16 mouse cellular contexts compared by ENCODE assay signal in the genomic region with DNA sequence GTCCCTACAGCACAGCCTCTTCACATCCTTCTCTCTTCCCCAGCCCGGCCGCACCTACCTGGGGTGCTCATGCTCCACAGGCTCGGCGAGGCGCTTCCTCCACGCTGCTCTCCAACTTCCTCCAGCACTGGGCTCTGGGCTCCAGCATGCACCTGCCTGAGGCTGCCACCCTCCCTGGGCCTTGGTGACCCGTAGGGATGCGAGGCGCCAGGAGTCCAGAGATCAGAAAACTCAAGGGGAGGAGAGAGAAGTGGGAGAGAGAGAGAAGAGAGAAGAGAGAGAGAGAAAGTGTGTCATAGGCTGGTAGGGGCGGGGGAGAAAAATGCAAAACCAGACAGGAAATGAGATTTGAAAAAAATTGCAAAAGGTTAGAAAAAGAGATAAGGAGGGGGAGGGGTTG. TPM values are rescaled to one million over a fixed set of nuclear protein-coding genes. Genes with fewer than 3 reads are reported as not detected.
DNase-seq lines count a peak whose midpoint lies in the region; ATAC-seq and TF ChIP-seq lines count a peak whose summit lies in the region.
"Had no signal": no experiment of that assay in that cellular context is flagged by ENCODE, and none has a peak within 500 bp of the region (broad histone marks: within the 10 kb centered on the region; RNA-seq: fewer than 3 reads in every experiment).

A gene (minus strand): TSS at position 234 of the 400 bp plus-strand sequence.

- ATAC-seq in liver, embryonic 11.5 days (replicated peaks; ENCODE audit: low FRiP score) = no peak
- ATAC-seq in liver, embryonic 12.5 days = no peak
- ATAC-seq in intestine, embryonic 15.5 days = peak; percentile 56; the same call in 1 of the 2 replicates

- H3K4me1 ChIP-seq in liver, embryonic 11.5 days (replicated peaks; ENCODE audit: control insufficient read depth, insufficient read depth, low read length) = no peaks in the 10 kb centered on the region
- H3K4me1 ChIP-seq in liver, embryonic 12.5 days = no peaks in the 10 kb centered on the region
- H3K4me1 ChIP-seq in intestine, embryonic 15.5 days (replicated peaks) = peaks cover 4% of the 10 kb centered on the region
- peaks cover 33% of the 10 kb centered on the region for H3K4me1 ChIP-seq in small intestine, adult 2 months (ENCODE audit: control insufficient read depth, insufficient read depth, insufficient read length, low read length)

- no peak within 1 kb of the TSS for H3K9ac ChIP-seq in liver, embryonic 11.5 days (ENCODE audit: low read depth, low read length)
- H3K9ac ChIP-seq in liver, embryonic 12.5 days = no peak within 1 kb of the TSS
- H3K9ac ChIP-seq in intestine, embryonic 15.5 days = no peak within 1 kb of the TSS
- H3K9ac ChIP-seq: lung, embryonic 14.5 days had no signal

- TF ChIP-seq POLR2A in small intestine, adult 2 months (IDR thresholded peaks at IDR 0.05; ENCODE audit: low read depth, low read length) = no peak

- 44% methylated on average over 10 of the region's 10 CpGs for WGBS in liver, embryonic 11.5 days
- WGBS in liver, embryonic 12.5 days (ENCODE audit: insufficient replicate concordance) = 34% methylated on average over 10 of the region's 10 CpGs
- WGBS in intestine, embryonic 15.5 days = 62% methylated on average over 10 of the region's 10 CpGs
- WGBS in small intestine, adult 2 months = 14% methylated on average over 10 of the region's 10 CpGs

- H3K27ac ChIP-seq in liver, embryonic 11.5 days (ENCODE audit: low read depth, low read length) = no peak within 1 kb of the TSS
- H3K27ac ChIP-seq in liver, embryonic 12.5 days = no peak within 1 kb of the TSS
- no peak within 1 kb of the TSS for H3K27ac ChIP-seq in intestine, embryonic 15.5 days
- H3K27ac ChIP-seq in small intestine, adult 2 months (ENCODE audit: insufficient read depth, low read depth, low read length) = peak within 1 kb of the TSS; percentile 60
- H3K27ac ChIP-seq: kidney, postnatal 0 days; left cerebral cortex, adult 2 months had no signal

- H3K36me3 ChIP-seq in liver, embryonic 11.5 days (ENCODE audit: control insufficient read depth, insufficient read depth, low read length) = no peaks in the 10 kb centered on the region
- no peaks in the 10 kb centered on the region for H3K36me3 ChIP-seq in liver, embryonic 12.5 days
- no peaks in the 10 kb centered on the region for H3K36me3 ChIP-seq in intestine, embryonic 15.5 days
- H3K36me3 ChIP-seq in small intestine, adult 2 months (ENCODE audit: control insufficient read depth, insufficient read depth, low read length) = no peaks in the 10 kb centered on the region

- H3K9me3 ChIP-seq in liver, embryonic 11.5 days (ENCODE audit: control insufficient read depth, low read length) = no peaks in the 10 kb centered on the region
- H3K9me3 ChIP-seq in liver, embryonic 12.5 days (replicated peaks) = no peaks in the 10 kb centered on the region
- H3K9me3 ChIP-seq in intestine, embryonic 15.5 days = no peaks in the 10 kb centered on the region

- H3K4me3 ChIP-seq in liver, embryonic 11.5 days (ENCODE audit: low read depth, low read length) = no peak within 1 kb of the TSS
- H3K4me3 ChIP-seq in liver, embryonic 12.5 days = no peak within 1 kb of the TSS
- H3K4me3 ChIP-seq in intestine, embryonic 15.5 days (replicated peaks) = no peak within 1 kb of the TSS
- H3K4me3 ChIP-seq in small intestine, adult 2 months (ENCODE audit: low read depth, low read length) = peak within 1 kb of the TSS; percentile 53
- H3K4me3 ChIP-seq: erythroblast, embryonic 14.5 days; left cerebral cortex, adult 2 months; myocyte had no signal

- no peaks in the 10 kb centered on the region for H3K27me3 ChIP-seq in liver, embryonic 11.5 days (replicated peaks; ENCODE audit: control insufficient read depth, insufficient read depth, low read length)
- H3K27me3 ChIP-seq in liver, embryonic 12.5 days (replicated peaks) = no peaks in the 10 kb centered on the region
- H3K27me3 ChIP-seq in intestine, embryonic 15.5 days (replicated peaks) = no peaks in the 10 kb centered on the region
- no peaks in the 10 kb centered on the region for H3K27me3 ChIP-seq in small intestine, adult 2 months (ENCODE audit: control insufficient read depth, insufficient read depth, low read length)

- DNase-seq in liver, embryonic 11.5 days (ENCODE audit: low spot score) = peak; percentile 36
- DNase-seq in thymus, postnatal 4 days = peak; percentile 81
- no peak for DNase-seq in urinary bladder, postnatal 4 days (ENCODE audit: low spot score in 2 of 2)
- no peak for DNase-seq in retina, postnatal 1 day
- no peak for DNase-seq in ovary, postnatal 14 days (ENCODE audit: low spot score)
- DNase-seq: cerebellum, adult 2 months; heart, postnatal 10 days; lung, embryonic 14.5 days; right cerebral cortex, postnatal 25 days had no signal

- no peak for TF ChIP-seq CTCF in small intestine, adult 2 months (IDR thresholded peaks at IDR 0.05; ENCODE audit: extremely low read depth, insufficient read length, insufficient replicate concordance, low read depth, low read length)

- H3K4me2 ChIP-seq in liver, embryonic 11.5 days = no peak within 1 kb of the TSS
- no peak within 1 kb of the TSS for H3K4me2 ChIP-seq in liver, embryonic 12.5 days
- H3K4me2 ChIP-seq in intestine, embryonic 15.5 days (replicated peaks) = no peak within 1 kb of the TSS
- H3K4me2 ChIP-seq: lung, embryonic 14.5 days had no signal

RNA-seq across cellular contexts. Expression of the gene that starts here (rescaled TPM):
- 0.22 and 0.29 TPM in 2 replicates for polyA plus RNA-seq in liver, embryonic 11.5 days (2014; fragmentation: Nextera tagmentation; extraction: Ambion mirVana)
- 0.10 and 0.33 TPM in 2 replicates for polyA plus RNA-seq in liver, embryonic 12.5 days (2016; fragmentation: Nextera tagmentation; extraction: Ambion mirVana)
- polyA plus RNA-seq in intestine, embryonic 15.5 days (2015; fragmentation: Nextera tagmentation; extraction: Ambion mirVana) = 0.65 and 0.77 TPM in 2 replicates
- 9.3 and 17.1 TPM in 2 replicates for polyA plus RNA-seq in small intestine, adult 2 months (2012; rRNA removed)

Comparison
In these comparisons a context has a peak if more than half of its experiments do, and no peak if none do; other contexts are left out.
1. Peak in DNase-seq in liver, embryonic 11.5 days; RNA of the gene not detected or under 1 TPM.
2. Peak in ATAC-seq in intestine, embryonic 15.5 days; RNA of the gene not detected or under 1 TPM.